Mouse (Mus musculus) liver, embryonic 13.5 days (tissue): Measurements from ENCODE around the gene Nt5m. TPM values are rescaled to one million over a fixed set of nuclear protein-coding genes. Genes with fewer than 3 reads are reported as not detected.

Experiments
- ATAC-seq: fragments of 200-750 bp; cut with Nextera tagmentation; 2 replicates; pipeline ENCODE4 v1.8.0; 2017; ENCODE audit warnings: low read depth, mild to moderate bottlenecking, moderate number of reproducible peaks, moderate library complexity
- DNase-seq: peaks from one replicate; pipeline ENCODE4 v3.0.0; 2022
- H3K27ac ChIP-seq: fragments of 300-500 bp; sonication (generic); 2 replicates; pipeline ENCODE4 v1.5.1; 2015; ENCODE audit warnings: moderate library complexity, mild to moderate bottlenecking, inconsistent platforms
- H3K27me3 ChIP-seq: fragments of 300-500 bp; sonication (generic); 2 replicates; pipeline ENCODE4 v1.6.1; 2015; ENCODE audit warnings: mild to moderate bottlenecking, inconsistent platforms
- H3K36me3 ChIP-seq: fragments of 300-500 bp; sonication (generic); 2 replicates; pipeline ENCODE4 v1.6.1; 2015; ENCODE audit warnings: mild to moderate bottlenecking, inconsistent platforms
- H3K4me1 ChIP-seq: fragments of 300-500 bp; sonication (generic); replicated peaks from 2 replicates; pipeline ENCODE4 v1.6.1; 2015; ENCODE audit warnings: inconsistent platforms
- H3K4me2 ChIP-seq: fragments of 300-500 bp; sonication (generic); 2 replicates; pipeline ENCODE4 v1.6.1; 2015; ENCODE audit warnings: inconsistent platforms, mild to moderate bottlenecking, moderate library complexity
- H3K4me3 ChIP-seq: fragments of 300-500 bp; sonication (generic); replicated peaks from 2 replicates; pipeline ENCODE4 v1.5.1; 2015; ENCODE audit warnings: mild to moderate bottlenecking, inconsistent platforms
- H3K9ac ChIP-seq: fragments of 300-500 bp; sonication (generic); 2 replicates; pipeline ENCODE4 v1.6.1; 2015; ENCODE audit warnings: mild to moderate bottlenecking, inconsistent platforms
- H3K9me3 ChIP-seq: fragments of 300-500 bp; sonication (generic); replicated peaks from 2 replicates; pipeline ENCODE4 v1.6.1; 2016; ENCODE audit warnings: inconsistent platforms
- WGBS: fragments of 180-500 bp; shearing (Covaris S2); methylation state at CpG from one replicate; pipeline ENCODE4 v1.1.7; 2015; ENCODE audit not compliant: insufficient replicate concordance; 5-methylcytosine and 5-hydroxymethylcytosine counted together
- polyA plus RNA-seq: library from polyadenylated mRNA; unstranded; fragments of >200 nt; fragmentation: Nextera tagmentation; extraction: Ambion mirVana; gene quantifications from 2 replicates; pipeline ENCODE4 v1.2.1, GENCODE M21; 2015

The Nt5m gene
- polyA plus RNA-seq, 1 experiment from 2014 or later, result 14.4 TPM

- H3K4me3 ChIP-seq, result no peak overlapping the region
- no peaks in the 10 kb centered on the region for H3K36me3 ChIP-seq
- no peak overlapping the region for H3K9ac ChIP-seq
- no peaks in the 10 kb centered on the region; the same call in 1 of the 2 replicates for H3K9me3 ChIP-seq
- no peak overlapping the region for H3K4me2 ChIP-seq
- ATAC-seq (no peak), DNase-seq (no peak)
- H3K4me1 ChIP-seq, result peaks cover 7% of the 10 kb centered on the region
- 79% methylated on average over 6 of the region's 6 CpGs for WGBS
- H3K27me3 ChIP-seq, result no peaks in the 10 kb centered on the region
- no peak overlapping the region for H3K27ac ChIP-seq
Observed at GRCm38 (mm10) chr11:59891854-59892253, 52.6 kb downstream of the Nt5m start.

- ATAC-seq (no peak), DNase-seq (no peak)
- 49% methylated on average over 10 of the region's 10 CpGs for WGBS
Observed at GRCm38 (mm10) chr11:59893153-59893788, 54.0 kb downstream of the Nt5m start.

GRCm38 (mm10) chr11:59894916-59895315 lies 55.7 kb downstream of the Nt5m start:
- no peak for ATAC-seq
- Histone ChIP-seq H3K9me3 (no peaks in the 10 kb centered on the region), H3K9ac (no peak overlapping the region), H3K4me3 (no peak overlapping the region), H3K4me2 (no peak overlapping the region), H3K4me1 (peaks cover 7% of the 10 kb centered on the region), H3K27me3 (no peaks in the 10 kb centered on the region), H3K36me3 (no peaks in the 10 kb centered on the region), H3K27ac (no peak overlapping the region)
- WGBS, result 44% methylated on average over 6 of the region's 6 CpGs
- DNase-seq, result no peak

More at GRCm38 (mm10) chr11:59893153-59893788, 54.0 kb downstream of the Nt5m start:
- Histone ChIP-seq H3K36me3 (no peaks in the 10 kb centered on the region), H3K27me3 (no peaks in the 10 kb centered on the region), H3K9me3 (no peaks in the 10 kb centered on the region; the same call in 1 of the 2 replicates), H3K27ac (no peak overlapping the region), H3K4me1 (peaks cover 7% of the 10 kb centered on the region), H3K4me3 (no peak overlapping the region), H3K4me2 (no peak overlapping the region), H3K9ac (no peak overlapping the region)

GRCm38 (mm10) chr11:59895316-59895715 lies 56.1 kb downstream of the Nt5m start:
- Histone ChIP-seq H3K9me3 (no peaks in the 10 kb centered on the region), H3K4me3 (no peak overlapping the region), H3K4me1 (peaks cover 7% of the 10 kb centered on the region), H3K27me3 (no peaks in the 10 kb centered on the region), H3K27ac (no peak overlapping the region), H3K36me3 (no peaks in the 10 kb centered on the region), H3K4me2 (no peak overlapping the region), H3K9ac (no peak overlapping the region)
- DNase-seq, result no peak
- ATAC-seq, result no peak
- 66% methylated on average over 8 of the region's 8 CpGs for WGBS

- H3K9ac ChIP-seq, result no peak overlapping the region
Observed at GRCm38 (mm10) chr11:59897981-59898599, 58.8 kb downstream of the Nt5m start.

GRCm38 (mm10) chr11:59899711-59900685 lies 60.8 kb downstream of the Nt5m start:
- H3K4me1 ChIP-seq, result peaks cover 3% of the 10 kb centered on the region; the same call in 1 of the 2 replicates
- no peak for ATAC-seq
- DNase-seq, result no peak
- no peak overlapping the region for H3K4me3 ChIP-seq
- H3K9me3 ChIP-seq, result no peaks in the 10 kb centered on the region
- H3K36me3 ChIP-seq, result no peaks in the 10 kb centered on the region
- no peaks in the 10 kb centered on the region for H3K27me3 ChIP-seq
- no peak overlapping the region for H3K27ac ChIP-seq
- no peak overlapping the region for H3K4me2 ChIP-seq
- H3K9ac ChIP-seq, result no peak overlapping the region
- 56% methylated on average over 13 of the region's 13 CpGs for WGBS

More at GRCm38 (mm10) chr11:59897981-59898599, 58.8 kb downstream of the Nt5m start:
- Histone ChIP-seq H3K9me3 (no peaks in the 10 kb centered on the region), H3K4me2 (no peak overlapping the region), H3K27me3 (no peaks in the 10 kb centered on the region), H3K4me1 (peaks cover 11% of the 10 kb centered on the region), H3K4me3 (no peak overlapping the region), H3K27ac (no peak overlapping the region), H3K36me3 (no peaks in the 10 kb centered on the region)
- no peak for DNase-seq
- ATAC-seq, result no peak
- WGBS, result 65% methylated on average over 11 of the region's 11 CpGs

- Histone ChIP-seq H3K4me2 (no peak overlapping the region), H3K27me3 (no peaks in the 10 kb centered on the region), H3K9me3 (no peaks in the 10 kb centered on the region), H3K9ac (no peak overlapping the region), H3K27ac (0 out of 2 replicates have a peak overlapping the region, but pooled peaks have one; percentile 18), H3K4me3 (no peak overlapping the region), H3K36me3 (no peaks in the 10 kb centered on the region), H3K4me1 (peaks cover 3% of the 10 kb centered on the region; the same call in 1 of the 2 replicates)
- WGBS, result 84% methylated on average over 1 of the region's 1 CpGs
- DNase-seq (no peak), ATAC-seq (no peak)
Observed at GRCm38 (mm10) chr11:59900995-59901394, 61.7 kb downstream of the Nt5m start.

- H3K27ac ChIP-seq, result no peak overlapping the region
- H3K27me3 ChIP-seq, result no peaks in the 10 kb centered on the region
- no peak overlapping the region for H3K4me3 ChIP-seq
- no peak overlapping the region for H3K9ac ChIP-seq
- DNase-seq (no peak), ATAC-seq (no peak)
- no peaks in the 10 kb centered on the region for H3K9me3 ChIP-seq
- 47% methylated on average over 8 of the region's 8 CpGs for WGBS
- no peaks in the 10 kb centered on the region for H3K36me3 ChIP-seq
- H3K4me1 ChIP-seq, result peaks cover 3% of the 10 kb centered on the region; the same call in 1 of the 2 replicates
- no peak overlapping the region for H3K4me2 ChIP-seq
Observed at GRCm38 (mm10) chr11:59902045-59902726, 62.9 kb downstream of the Nt5m start.

- WGBS, result 62% methylated on average over 6 of the region's 6 CpGs
- H3K9me3 ChIP-seq, result no peaks in the 10 kb centered on the region
- H3K27ac ChIP-seq, result no peak overlapping the region
- ATAC-seq (no peak), DNase-seq (no peak)
- no peak overlapping the region for H3K4me3 ChIP-seq
- no peaks in the 10 kb centered on the region for H3K27me3 ChIP-seq
- H3K9ac ChIP-seq, result no peak overlapping the region
- peaks cover 22% of the 10 kb centered on the region for H3K4me1 ChIP-seq
- H3K4me2 ChIP-seq, result no peak overlapping the region
- H3K36me3 ChIP-seq, result no peaks in the 10 kb centered on the region
Observed at GRCm38 (mm10) chr11:59906521-59907123, 67.4 kb downstream of the Nt5m start.

GRCm38 (mm10) chr11:59908446-59908845 lies 69.2 kb downstream of the Nt5m start:
- Histone ChIP-seq H3K4me1 (peaks cover 18% of the 10 kb centered on the region), H3K36me3 (no peaks in the 10 kb centered on the region), H3K27me3 (no peaks in the 10 kb centered on the region), H3K4me3 (no peak overlapping the region), H3K9ac (no peak overlapping the region), H3K27ac (no peak overlapping the region), H3K4me2 (no peak overlapping the region), H3K9me3 (no peaks in the 10 kb centered on the region)
- no peak for ATAC-seq
- no peak for DNase-seq
- 23% methylated on average over 3 of the region's 3 CpGs for WGBS
